Mouse (Mus musculus) cortical plate, adult 2 months (tissue): ENCODE measurements around the gene Retreg3.

Experiments
- CTCF ChIP-seq: fragments of 200-500 bp; IDR thresholded peaks from 2 replicates; pipeline ENCODE4 v1.5.1; 2011; ENCODE audit warnings: mild to moderate bottlenecking, control low read depth, low read length; ENCODE audit not compliant: insufficient read depth; ENCODE audit errors: extremely low read depth
- POLR2A ChIP-seq: fragments of 200-500 bp; IDR thresholded peaks from 2 replicates; pipeline ENCODE4 v1.6.1; 2011; ENCODE audit warnings: mild to moderate bottlenecking, low read length, control low read depth; ENCODE audit not compliant: insufficient read depth; ENCODE audit errors: extremely low read depth

DNA sequence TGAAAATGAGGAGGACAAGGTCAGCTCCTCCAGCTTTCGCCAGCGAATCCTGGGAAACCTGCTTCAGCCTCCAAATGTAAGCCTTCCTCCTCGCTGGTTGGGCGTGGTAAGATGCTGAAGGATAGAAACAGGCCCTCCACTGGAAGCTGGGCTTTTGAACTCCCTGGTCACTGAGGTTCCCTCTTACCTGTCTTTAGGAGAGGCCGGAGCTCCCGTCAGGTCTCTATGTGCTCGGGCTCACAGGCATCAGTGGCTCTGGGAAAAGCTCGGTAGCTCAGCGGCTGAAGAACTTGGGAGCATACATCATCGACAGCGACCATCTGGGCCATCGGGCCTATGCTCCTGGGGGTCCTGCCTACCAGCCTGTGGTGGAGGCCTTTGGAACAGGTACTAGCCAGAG, 34.9 kb downstream of the Retreg3 start:
- no peak for TF ChIP-seq CTCF
- TF ChIP-seq POLR2A: no peak
